Mouse (Mus musculus): ENCODE results near the gene Phyhipl.

- TF ChIP-seq CTCF (IDR thresholded peaks at IDR 0.05; ENCODE audit: low read depth) (no peak), EP300 (optimal IDR thresholded peaks at IDR 0.05) (no peak)
Measured at GRCm38 (mm10) chr10:70656272-70656671, 507 bp upstream of the Phyhipl start.
